Mouse (Mus musculus) left cerebral cortex, adult 8-10 months (tissue): Measurements from ENCODE around the gene Ebf1. TPM values are rescaled to one million over a fixed set of nuclear protein-coding genes. Genes with fewer than 3 reads are reported as not detected.
A peak's percentile ranks its signal among the peaks of the same experiment; 100 is the strongest.

Experiments used
- DNase-seq, 2 experiments: peaks; one replicate each; pipeline ENCODE4 v3.0.0; 2022; ENCODE audit warnings: low spot score in 2 of 2
- total RNA-seq, 4 experiments: library from RNA; stranded (reverse); gene quantifications; 2 replicates each; pipeline ENCODE4 v1.2.4; 2022

The Ebf1 gene
- total RNA-seq, 4 experiments from 2014 or later: 4.4 to 5.8 (median 4.9) TPM

DNA sequence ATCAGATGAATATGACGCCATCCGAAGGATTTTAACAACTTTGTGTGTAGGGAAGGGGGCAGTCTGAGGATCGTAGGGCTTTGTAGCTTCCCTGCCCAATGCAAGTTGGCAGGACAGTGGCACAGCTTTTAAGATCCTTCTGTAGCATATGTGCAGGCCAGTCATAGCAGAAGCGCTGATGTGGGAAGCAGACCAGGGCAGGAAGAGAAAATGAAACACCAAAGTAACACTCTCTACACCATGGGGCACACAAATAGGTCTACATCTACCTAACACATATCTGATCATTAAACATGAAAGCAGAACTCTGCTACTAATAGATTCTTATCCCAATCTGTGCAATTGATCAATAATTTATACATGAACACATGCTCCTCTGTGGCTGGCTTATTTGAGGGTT, 277.7 kb downstream of the Ebf1 start:
- no peak for DNase-seq

DNA sequence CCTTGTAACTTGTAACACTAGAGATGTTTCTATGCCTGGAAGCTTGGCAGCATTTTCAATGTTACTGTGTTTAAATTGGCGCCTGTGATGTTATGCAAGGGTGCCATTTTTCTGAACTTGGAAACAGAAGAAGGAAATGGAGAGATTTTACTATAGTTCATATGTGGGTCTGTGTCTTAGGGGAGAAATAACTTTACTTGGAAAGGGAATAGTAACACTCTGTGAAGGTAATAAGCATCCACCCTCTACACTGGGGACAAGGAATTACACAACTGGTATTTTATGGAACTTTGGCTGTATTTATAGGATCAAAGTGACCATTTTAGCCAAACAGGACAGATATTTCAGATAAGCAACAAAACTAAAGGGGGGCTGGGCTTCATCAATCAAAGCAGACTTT, 278.8 kb downstream of the Ebf1 start:
- DNase-seq: no peak

GRCm38 (mm10) chr11:44897140-44897665, 280.1 kb downstream of the Ebf1 start:
- no peak for DNase-seq

DNA sequence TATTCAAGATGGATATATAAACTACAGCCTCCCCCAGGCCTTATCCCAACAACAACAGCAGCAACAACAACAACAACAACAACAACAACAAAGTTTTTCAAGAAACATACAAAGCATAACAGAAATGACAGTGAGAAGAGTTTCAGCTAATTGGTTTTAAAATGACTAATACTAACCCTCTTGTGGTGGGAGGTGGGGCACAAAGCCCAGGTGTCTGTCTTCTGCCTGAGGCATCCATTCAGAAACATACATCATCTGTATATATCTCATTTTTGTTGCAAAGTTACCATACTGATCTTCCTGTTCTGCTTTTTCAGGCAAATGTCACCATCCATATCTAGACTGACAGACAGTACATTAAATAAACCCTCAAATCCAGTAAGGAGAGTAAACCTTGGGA, 282.4 kb downstream of the Ebf1 start:
- DNase-seq: no peak

GRCm38 (mm10) chr11:44899965-44900364, 282.8 kb downstream of the Ebf1 start:
- DNase-seq: no peak

DNA sequence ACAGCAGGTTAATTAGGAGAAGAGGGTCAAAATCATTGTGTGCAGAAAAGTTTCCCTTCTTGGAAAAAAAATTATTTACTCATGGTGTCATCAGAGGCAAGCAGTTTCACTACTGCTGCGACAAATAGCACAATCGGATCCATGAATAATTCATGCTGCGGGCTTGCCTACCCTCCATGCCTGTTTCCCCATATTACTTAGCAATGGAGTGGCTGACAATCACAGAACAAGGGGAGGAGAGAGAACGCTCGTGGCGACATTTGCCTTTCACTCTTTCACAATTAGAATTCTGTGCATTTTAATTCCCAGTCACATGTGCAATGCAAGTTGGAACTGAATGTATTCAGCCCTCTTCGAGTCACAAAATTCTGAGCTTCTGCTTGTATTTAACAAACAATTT, 283.4 kb downstream of the Ebf1 start:
- DNase-seq: no peak

GRCm38 (mm10) chr11:44901715-44902114, 284.6 kb downstream of the Ebf1 start:
- DNase-seq: no peak

DNA sequence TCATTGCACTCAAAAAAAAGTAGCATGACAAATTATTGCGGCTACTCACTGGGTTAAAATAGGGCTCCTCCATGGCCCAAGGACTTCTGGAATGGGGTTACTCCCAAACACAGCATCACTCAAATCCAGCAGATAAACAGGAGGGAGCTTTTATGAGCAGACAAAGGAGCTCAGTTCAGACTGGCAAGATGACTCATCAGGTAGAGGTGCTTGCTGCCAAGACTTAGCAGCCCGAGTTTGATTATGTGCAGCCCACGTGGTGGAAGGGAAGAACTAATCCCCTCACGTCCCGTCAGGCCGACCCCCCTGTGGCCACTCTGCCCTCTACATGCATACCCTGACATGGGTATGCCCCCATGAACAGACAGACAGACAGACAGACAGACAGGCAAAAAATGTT, 285.0 kb downstream of the Ebf1 start:
- DNase-seq: no peak

DNA sequence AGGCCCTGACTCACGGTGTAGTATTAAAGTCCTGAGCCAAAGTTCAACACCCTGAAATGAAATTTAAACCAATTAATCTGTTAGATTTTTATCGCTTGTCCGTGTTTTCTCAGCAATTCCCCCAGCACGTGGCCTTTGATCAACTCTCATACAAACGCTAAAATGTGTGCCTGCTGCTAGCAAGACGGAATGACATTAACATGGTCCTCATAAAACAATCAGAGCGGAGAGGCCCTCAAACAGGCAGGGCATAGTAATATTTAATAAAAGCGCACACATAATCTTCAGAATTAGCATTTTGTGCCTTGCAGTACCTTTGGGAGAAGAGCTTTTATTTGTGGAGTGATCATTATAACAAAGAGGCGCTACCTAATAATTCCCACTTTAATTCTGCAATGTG, 287.0 kb downstream of the Ebf1 start:
- DNase-seq: no peak

DNA sequence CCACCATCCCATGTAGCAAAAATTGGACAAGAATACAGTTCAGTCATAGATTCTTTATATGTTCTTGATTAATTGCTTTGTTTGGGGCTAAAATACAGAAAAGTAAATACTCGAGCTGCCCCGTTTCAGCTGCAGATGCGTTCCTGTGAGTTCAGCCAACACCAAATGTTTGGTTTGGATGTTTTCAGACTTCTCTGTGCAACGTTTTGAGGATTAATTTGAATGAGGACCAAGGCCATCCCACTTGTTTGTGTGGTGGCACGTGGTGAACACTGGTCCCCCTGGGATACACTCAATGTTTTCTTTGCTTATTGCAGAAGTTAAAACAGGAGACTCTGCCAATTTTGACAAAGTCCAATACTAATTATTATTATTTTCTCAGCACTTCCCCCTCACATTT, 289.3 kb downstream of the Ebf1 start:
- no peak for DNase-seq

- DNase-seq: no peak
Observed at GRCm38 (mm10) chr11:44911765-44912164, 294.6 kb downstream of the Ebf1 start.

- no peak for DNase-seq
Observed at GRCm38 (mm10) chr11:44913806-44914205, 296.7 kb downstream of the Ebf1 start.

DNA sequence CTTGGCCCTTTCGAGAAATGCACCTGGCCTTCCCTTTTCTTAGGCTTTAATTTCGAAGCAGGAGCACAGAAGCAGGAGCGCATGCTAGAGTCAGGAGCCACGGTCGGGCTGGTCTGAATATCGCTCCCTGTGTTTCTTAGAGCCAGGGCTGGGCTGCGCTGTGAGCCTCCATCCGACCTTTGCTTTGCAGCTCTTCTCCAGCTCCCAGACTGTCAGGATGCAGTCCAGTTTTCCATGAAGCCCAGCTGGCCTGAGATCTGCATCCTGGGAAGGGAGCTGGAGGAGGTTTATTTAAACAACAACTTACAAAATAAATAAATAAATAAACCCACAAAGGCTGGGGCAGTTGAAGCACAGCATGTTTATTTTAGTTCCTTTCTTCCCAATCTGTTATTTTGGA, 299.9 kb downstream of the Ebf1 start:
- no peak for DNase-seq

- DNase-seq: peak in 1 of 2 experiments; percentile 24
Observed at GRCm38 (mm10) chr11:44923138-44923537, 306.0 kb downstream of the Ebf1 start.

DNA sequence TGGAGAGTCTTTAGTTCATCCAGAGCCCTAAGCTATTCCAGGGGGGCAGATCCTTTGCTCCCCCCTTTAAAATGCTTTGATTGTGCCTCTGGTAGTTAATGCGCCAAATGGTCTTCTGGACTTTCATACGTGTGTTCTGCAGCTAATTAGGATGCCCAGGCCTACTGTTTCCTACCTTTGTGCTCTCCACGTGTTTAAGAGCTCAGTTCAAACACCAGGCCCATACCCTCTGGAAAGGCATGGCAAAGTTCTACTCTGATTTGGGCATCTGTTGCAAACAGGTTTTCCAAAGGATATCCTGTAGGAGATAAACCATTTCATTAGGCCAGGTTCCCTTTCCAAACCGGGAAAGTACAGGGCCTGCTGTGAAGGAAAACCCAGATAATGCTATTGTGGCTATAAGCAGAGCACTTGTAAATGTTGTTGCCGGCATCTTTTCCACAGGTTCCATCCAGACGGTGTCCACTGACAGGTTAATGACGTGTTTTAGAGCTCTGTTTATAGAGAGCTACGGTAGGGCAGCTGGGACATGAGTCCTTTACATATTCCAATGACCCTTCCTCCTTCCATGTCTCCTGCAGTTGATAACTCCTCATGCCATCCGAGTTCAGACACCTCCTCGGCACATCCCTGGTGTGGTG, 306.9 kb downstream of the Ebf1 start:
- DNase-seq: no peak

DNA sequence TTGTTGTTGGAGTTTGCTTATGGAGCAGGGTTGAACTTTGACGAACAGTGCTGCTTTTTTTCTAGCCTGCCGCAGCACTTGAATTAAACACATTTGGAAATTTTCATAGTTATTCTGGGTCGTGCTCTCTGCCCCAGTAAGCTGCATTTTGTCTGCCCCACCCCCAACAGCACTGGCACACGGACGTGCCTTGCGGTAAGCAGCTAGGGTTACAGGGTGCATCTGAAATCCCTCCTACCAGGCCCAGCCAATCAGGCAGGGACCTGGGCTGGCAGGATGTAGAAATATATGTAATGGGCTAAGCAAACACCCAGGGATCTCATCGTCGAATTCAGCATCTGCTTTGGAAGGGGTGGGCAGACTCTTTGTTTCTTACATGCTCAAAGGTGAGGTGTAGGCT, 307.8 kb downstream of the Ebf1 start:
- DNase-seq: no peak

DNA sequence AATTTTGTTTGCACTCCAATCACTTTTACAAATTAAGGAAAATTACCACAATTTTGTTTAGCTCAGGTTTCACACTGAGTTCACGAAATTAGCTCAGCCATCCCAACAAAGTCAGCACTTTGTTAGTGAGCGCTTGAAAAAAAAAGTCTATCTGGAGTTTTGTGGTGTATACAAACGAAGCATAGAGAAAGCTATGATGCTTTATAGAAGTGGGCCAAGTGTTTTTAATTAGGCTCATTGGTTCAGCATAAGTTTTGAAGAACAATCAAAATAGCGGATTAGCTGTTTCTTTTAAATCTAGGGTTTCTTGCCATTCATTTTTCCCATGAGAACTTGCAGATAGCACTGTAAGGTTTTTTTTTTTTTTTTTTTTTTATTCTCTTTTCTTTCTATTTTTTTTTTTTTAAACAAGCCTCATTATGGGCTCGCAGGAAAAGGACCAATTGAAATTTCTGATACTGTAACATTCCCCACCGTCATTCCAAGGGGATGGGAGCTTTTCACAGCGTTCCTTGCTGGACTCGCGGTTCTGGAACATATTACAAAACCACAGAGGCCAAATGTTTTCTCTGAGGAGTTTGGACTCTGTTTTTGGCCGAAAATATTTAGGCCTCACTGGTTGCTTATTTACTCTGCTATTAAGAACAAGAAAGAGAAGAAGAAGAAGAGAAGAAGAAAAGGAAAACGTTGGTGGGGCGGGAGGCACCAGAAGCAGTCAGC, 308.8 kb downstream of the Ebf1 start:
- DNase-seq: no peak

DNA sequence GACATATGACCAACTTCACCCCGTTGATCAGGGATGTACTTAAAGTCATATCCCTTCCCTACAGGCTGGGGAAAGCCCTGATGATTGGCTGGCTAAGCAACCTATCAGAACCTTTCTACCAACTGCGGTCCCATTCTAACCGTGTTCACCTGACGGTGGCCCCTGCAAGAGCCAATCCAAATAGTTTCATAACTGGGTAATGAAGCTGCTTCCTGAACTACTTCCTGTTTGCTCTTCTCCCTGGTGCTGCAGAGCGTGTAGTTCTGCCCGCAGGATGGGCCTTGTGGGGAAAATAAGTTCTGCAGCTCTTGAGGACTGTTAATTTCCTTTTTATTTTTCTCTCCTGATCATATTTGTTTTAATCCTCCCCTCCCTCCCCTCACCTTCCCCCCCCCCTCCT, 311.3 kb downstream of the Ebf1 start:
- no peak for DNase-seq

GRCm38 (mm10) chr11:44932942-44933483, 315.9 kb downstream of the Ebf1 start:
- DNase-seq: no peak

DNA sequence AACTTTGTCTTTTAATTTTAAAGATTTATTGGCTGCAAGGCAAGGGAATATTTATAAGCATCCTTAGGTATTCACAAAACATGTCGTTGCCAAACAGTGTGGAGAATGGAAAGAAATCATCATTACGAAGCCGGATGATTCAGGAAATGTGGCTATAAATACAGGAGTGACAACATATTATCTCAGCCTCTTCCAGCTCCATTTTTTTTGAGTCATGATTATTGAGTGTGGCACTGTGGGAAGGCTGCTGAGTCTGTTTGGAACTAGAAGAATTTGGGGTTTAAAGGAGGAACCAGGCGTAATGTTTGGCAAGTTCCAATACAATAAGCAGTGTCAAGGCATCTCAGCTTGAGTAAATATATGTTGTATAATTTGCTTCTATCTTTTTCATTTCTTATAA, 326.7 kb downstream of the Ebf1 start:
- no peak for DNase-seq

- no peak for DNase-seq
Observed at GRCm38 (mm10) chr11:44944401-44944800, 327.3 kb downstream of the Ebf1 start.

DNA sequence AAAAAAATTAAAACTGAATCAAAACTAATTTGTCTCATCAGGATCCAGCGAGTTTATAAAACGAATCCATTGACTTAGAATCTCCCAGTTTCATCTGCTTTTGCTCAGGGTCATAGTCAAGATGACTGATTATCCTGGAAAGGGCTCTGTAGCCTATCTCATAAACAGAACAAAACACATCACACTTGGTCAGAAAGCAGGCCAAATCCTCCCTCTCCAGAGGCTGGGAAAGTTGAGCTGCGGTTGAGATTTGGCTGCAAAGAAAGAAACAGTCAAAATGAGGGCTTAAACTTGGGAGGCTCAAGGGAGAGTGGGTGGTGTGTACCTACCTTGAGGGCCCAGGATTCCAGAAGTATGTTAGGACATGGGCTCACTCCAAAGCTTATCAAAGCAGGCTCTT, 329.5 kb downstream of the Ebf1 start:
- DNase-seq: no peak

DNA sequence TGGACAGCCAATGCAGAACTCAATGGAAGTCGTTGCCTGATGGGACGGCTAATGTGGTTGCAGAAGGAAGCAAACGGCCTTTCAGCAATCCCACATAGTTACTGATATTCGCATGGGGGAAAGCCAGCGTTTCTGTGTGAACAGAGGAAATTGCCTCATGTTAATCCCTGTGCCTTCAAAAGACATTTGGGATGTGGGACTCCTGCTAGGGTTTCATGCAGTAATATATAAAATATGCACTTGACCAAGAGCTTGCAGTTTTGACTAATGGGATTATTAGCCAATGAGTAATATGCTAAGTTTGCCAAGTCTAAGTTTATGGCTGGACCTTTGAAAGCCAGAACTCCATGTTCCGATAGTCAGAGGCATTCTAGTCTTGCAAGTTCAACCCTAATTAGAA, 331.4 kb downstream of the Ebf1 start:
- DNase-seq: no peak
